Mouse (Mus musculus): ENCODE measurements around the gene Auh.

Auh gene

DNA sequence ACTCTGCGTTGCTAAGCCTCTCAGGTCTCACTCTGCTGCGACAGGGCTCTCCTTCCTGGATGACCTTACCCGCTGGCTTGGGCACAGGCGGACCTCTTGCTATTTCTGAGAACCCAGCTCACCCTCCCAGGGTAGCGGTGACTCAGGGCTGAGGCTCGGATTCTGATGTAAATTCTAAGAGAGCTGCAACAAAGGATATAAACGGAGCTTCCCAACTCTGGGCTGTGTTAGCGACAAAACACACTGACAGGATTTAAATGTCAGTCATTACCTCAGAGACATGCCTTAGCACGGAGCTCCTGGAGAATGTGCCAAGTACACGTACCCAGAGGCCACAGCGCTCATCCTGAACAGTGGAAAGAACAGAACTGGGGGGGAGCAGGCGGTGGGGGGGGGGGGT lies 49.6 kb downstream of the Auh start:
- DNase-seq (ENCODE audit: low read depth, low spot score): no peak

DNA sequence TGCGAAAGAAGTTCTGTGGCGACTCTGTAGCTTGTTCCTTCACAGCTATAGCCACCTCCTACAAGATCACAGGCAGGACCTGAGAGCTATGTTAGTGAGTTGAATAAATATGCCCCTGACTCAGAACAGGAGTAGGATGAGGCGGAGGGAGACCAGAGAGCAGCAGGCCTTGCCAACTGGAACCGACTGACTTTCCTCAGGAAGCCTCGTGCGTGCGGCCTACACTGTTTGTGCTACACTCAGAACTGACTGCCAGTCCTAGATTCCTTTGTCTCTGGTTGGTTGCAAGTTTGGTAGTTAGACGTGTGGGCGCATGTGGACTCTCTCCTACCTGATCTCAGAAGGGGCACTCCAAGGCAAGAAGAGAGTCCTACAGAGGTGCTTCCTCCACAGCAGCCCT lies 50.2 kb downstream of the Auh start:
- DNase-seq (ENCODE audit: low read depth, low spot score): no peak

DNA sequence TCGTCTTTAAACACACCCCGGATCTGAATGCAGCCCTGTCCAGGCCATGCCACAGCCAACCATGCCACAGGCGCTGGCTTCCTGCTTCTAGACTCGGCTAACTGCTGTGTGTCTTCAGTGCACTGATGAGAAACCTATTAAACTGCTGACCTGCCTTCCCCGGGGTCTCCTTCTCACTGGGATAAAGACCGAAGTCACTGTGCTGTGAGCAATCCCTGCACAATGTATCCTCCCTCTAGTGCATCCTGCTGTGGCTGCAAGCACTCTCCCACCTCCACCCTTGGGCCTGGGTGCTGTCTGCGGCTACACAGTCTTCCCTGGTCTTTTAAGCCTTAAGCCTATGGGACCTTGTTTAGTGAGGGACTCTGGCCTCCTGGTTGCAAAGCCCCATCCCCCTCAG lies 50.7 kb downstream of the Auh start:
- DNase-seq (ENCODE audit: low read depth, low spot score): no peak

DNA sequence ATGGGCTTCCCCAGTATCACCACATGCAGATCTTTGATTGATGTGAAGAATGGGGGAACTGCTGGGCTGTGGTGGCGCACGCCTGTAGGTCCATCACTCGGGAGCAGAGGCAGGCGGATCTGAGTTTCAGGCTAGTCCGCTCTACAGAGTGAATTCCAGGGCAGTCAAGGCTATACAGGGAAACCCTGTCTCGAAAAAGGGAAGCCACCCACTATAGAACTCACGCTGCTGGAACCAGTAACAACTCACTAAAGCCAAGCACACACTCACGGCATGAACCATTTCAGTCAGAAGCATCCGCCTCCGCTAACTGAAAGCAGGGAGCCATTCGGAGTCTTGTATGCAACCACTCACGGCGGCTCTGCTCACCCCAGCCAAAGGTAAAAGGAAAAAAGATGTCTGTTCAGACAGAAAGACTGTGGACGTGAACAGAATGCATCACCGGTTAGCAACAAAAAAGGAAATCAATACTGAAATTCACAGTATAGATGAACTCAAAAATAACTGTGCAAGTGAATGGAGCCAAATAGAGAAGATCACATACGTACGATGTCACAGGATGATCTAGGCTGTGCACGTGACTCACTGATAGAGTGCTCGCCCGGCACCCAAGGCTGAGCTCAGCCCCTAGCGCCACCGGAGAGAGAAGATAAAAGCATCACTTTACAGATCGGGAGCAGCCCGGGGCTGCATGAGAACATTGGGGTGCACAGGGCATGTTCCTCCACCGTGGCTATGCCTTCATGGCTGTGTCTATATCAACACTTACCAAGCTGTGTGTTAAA lies 53.7 kb downstream of the Auh start:
- no peak for DNase-seq (ENCODE audit: low read depth, low spot score)

DNA sequence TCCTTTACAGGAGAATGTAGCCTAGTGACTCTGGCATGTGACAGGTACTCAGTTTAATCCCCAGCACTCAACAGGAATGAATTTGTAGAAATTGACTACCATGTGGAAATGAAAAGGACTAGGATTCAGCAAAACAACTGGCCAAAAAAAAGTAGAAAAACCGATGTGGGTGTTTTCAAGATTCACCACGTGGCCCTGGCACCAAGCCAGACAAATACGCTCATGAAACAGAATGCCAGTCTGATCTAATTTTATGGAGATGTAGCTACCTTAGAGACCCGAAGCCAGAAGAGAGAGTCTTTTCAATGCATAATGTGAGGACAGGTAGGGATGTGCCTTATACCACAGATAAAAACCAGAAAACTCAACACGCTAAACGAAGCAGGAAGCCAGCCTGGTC lies 54.4 kb downstream of the Auh start:
- DNase-seq (ENCODE audit: low read depth, low spot score): no peak

- DNase-seq (ENCODE audit: low read depth, low spot score): no peak
These were observed 55.1 kb downstream of the Auh start for GRCm38 (mm10) chr13:52874338-52874737.

DNA sequence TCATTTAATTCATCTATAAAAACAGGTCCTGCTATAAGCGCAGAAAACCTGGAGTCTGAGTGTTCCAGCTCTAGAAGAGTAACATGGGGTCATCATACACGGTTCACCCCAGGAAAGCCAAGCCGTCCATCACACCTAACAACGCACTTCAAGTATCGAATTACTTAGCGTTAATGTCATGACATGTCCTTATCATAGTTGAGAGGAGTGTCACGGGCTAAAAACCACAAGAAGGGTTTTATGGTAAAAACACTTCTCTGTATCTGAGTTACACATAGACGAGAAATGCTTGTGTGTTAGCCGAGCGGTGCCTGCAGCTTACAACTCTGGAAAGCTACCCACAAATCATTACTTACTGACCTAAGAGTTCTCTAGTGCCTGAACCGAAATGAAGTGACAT lies 55.6 kb downstream of the Auh start:
- no peak for DNase-seq (ENCODE audit: low read depth, low spot score)

DNA sequence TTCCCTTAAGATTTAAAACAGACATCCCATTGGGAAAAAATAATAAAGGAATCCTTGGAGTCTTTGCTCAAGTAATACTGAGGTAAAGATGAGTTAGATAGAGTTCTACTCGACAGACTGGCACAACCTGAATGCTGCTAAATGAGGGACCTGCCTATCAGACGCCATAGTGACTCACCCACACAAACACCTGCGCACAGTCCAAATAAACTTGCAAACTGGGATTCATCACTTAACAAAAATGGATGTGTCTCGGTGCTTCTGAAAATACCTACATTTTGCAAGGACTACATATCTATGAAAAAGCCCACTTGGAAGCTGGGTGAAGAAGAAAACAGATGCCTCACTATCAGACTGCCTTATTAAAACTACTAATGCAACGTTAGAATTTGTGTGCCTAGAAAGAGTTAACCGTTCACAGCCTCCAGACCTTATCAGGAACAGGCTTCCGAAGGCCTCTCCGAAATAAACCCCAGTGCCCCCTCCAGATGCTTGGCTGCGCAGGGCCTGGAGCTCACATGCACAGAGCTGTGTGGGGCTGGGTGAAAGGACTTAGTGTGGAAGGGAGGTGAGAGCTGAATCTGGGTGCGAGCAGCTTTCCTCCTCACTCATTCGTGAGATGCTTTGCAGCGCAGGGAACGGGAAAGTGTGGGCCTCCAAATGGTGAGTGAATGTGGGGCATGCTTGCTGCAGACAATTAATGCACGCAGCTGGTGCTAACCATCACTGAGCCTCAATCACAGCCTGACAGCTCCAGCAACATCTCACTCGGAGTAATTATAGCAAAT lies 63.3 kb downstream of the Auh start:
- no peak for DNase-seq (ENCODE audit: low read depth, low spot score)

DNA sequence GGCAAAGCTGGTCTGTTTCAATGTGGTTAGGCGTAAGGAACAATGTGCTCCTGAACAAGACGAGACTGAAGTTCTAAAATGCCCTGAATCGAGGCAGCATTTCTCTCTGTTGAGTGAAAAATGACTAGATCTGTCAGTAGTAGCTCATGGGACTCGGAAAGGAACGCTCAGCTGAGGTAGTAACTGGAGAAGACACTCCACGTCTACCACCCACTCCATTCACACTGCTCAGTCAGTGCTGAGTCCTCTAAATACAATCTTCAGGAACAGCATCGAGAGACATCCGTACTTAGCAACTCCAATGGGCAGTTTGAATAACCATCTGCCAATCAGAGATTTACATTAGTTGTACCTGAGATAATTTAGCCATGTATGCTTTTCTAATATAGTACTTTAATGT lies 66.0 kb downstream of the Auh start:
- DNase-seq (ENCODE audit: low read depth, low spot score): no peak

DNA sequence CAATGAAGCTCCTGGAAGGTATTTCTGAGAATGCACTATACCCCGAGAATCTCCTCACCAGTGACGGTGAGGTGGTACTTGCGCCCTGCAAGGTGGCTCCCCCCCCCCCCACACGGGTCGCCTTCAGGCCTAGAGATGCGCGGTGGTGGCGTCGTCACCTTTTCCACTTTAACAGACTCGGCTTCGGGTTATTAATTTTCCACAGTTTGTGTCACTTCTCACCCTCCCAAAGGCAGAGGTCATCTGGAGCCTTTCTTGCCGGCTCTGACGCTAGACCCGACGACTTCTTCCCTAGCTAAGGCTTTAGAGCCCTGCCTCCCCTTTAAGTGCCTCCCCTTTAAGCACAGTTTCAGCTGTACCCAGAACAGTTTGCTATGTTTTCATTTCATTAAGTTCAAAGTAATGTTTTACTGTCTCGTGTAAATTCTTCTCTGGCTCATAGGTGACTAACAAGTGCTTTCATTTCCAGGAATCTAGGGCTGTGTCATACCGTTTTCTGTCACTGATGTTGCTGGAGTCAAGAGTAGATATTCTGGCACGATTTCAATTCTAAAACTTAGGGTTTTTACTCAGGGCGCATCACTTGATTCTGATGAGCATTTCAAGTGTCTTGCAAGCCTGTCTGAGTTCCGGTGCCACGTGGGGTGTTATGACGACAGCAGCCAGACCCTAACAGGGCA lies 69.3 kb downstream of the Auh start:
- DNase-seq (ENCODE audit: low read depth, low spot score): no peak

GRCm38 (mm10) chr13:52859065-52859820 lies 70.2 kb downstream of the Auh start:
- DNase-seq (ENCODE audit: low read depth, low spot score): no peak

- no peak for DNase-seq (ENCODE audit: low read depth, low spot score)
These were observed 71.1 kb downstream of the Auh start for GRCm38 (mm10) chr13:52858373-52858772.

- no peak for DNase-seq (ENCODE audit: low read depth, low spot score)
These were observed 71.7 kb downstream of the Auh start for GRCm38 (mm10) chr13:52857781-52858180.

DNA sequence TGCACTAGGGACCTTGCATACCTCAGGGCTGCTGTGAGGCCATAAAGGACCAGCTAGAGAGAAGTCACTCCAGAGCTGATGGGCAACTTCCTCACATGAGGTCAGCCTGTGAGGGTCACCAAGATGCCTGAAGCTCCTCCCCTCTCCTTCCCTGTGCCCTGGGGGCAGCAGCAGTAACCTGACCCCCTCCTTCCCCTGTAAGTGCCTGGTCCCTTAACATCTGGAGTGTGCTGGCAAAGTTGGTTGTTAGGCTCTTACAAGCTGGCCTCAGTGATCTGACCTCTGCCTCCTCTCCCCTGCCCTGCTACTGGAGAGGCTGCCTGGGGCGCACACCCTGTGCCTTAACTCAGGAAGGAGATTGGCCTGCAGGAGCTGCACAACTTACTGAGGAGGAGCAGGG lies 75.9 kb downstream of the Auh start:
- DNase-seq (ENCODE audit: low read depth, low spot score): no peak

GRCm38 (mm10) chr13:52851886-52852285 lies 77.6 kb downstream of the Auh start:
- no peak for DNase-seq (ENCODE audit: low read depth, low spot score)

DNA sequence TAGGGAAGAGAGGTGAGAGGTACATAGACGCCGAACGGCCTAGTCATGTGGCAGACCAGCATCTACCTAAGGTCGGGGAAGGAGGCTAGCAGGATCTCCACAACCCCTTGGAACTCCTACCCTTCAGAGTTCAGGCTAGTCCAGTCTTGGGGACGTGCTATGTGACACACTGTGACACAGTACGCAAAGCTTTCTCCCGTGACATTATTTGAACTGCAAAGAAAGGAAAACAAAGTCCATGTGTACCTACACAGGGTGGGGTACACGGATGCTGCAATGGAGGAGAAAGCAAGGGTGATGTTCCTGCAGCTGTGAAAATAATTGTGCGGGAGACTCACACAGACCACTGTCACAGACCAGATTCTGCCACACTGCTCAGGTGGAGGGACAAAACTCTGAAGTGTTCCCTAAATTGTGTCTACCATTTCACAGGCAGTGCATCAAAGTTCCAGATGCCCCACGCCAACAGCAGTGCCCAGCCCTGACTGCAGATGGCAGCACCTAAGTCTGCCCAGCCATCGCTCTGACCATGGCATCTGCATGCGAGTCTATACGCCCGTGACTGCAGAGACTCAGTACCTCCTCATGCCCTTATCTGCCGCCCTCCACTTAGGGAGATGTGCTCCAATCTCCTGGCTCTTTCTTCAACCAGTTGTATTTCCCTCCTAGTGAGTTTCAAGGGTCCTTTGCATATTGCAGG lies 79.3 kb downstream of the Auh start:
- DNase-seq (ENCODE audit: low read depth, low spot score): no peak

GRCm38 (mm10) chr13:52849394-52849801 lies 80.1 kb downstream of the Auh start:
- peak; percentile 35 for DNase-seq (ENCODE audit: low read depth, low spot score)

- no peak for DNase-seq (ENCODE audit: low read depth, low spot score)
These were observed 82.0 kb downstream of the Auh start for GRCm38 (mm10) chr13:52847481-52847880.

DNA sequence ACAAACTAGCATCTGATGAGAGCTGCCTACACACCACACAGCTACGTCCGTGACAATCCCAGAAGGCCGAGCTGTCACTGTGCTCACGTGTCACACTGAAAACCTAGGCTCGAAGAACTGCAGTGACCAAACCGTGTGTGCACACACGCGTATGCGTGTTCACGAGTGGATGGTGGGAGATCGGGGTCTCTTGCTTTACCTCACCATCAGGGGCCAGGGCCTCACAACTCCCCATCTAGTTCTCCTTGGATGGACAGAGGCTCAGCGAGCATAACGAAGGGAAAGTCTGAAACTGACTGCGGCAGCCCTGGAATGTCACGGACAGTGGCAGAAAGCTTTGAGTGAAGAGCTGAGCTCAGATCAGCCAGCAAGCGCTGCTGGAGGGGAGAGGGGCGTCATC lies 82.4 kb downstream of the Auh start:
- no peak for DNase-seq (ENCODE audit: low read depth, low spot score)

DNA sequence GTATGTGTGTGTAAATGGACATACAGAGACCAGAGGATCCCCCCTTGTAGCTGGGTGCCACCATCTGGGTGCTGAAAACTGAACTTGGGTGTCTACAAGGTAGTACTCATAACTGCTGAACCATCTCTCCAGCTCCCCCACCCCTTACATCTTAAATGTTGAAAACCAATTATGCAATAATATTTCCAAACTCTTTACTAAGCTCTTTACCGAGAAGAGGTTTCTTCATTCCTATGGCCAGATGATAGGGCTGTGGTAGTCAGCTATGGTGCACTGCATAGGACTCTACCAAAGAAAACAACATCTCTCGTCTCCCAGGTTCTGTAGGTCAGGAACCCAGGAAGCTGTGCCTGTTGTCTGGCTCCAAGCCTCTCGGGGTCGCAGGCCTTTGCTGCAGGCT lies 83.9 kb downstream of the Auh start:
- no peak for DNase-seq (ENCODE audit: low read depth, low spot score)

DNA sequence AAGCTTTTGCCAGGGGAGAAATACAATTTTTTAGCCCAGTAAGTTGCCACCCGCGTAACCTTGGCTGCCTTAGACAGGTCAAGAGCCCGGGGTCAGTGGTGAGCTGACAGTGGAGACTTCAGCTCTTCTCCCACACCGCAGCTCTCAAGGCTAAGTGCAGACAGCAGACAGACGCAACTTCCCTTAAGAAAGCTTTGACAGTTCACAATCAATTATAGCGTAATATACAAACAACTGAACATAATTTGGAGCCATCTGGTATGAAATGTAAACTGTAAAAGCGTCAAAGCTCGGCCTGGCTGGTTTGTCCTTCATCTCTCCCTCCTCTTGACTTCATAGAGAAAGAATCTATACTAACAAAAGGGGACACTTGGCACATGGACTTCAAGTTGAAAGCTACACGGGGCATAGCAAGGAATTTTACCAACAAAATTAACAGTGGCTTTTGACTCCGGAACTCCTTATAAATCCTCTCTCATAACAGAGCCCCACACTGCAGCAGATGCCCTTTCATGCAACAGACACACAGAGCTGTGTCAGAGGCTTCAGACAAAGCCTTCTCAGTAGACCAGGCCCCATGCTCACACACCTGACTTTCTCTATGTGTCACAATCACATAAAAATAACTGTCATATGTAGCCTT lies 85.8 kb downstream of the Auh start:
- DNase-seq (ENCODE audit: low read depth, low spot score): no peak
